Mouse (Mus musculus): Measurements from ENCODE around the gene Fzr1. TPM values are rescaled to one million over a fixed set of nuclear protein-coding genes. Genes with fewer than 3 reads are reported as not detected.

Gene Fzr1
- polyA plus RNA-seq (2015; fragmentation: Nextera tagmentation; extraction: Ambion mirVana): 111 and 112 TPM in 2 replicates

- peak; percentile 77 for ATAC-seq (ENCODE audit: low FRiP score, low read depth)
- under 1% methylated on average over 56 of the region's 59 CpGs for WGBS
- Histone ChIP-seq H3K36me3 (peaks cover 33% of the 10 kb centered on the region), H3K4me1 (peaks cover 30% of the 10 kb centered on the region), H3K27ac (peak within 1 kb of the TSS; percentile 78), H3K27me3 (no peaks in the 10 kb centered on the region), H3K9me3 (no peaks in the 10 kb centered on the region), H3K4me3 (peak within 1 kb of the TSS; percentile 83), H3K9ac (peak within 1 kb of the TSS; percentile 94), H3K4me2 (replicated peaks) (peak within 1 kb of the TSS; percentile 82)
Measured at GRCm38 (mm10) chr10:81377793-81378552, at the start of gene Fzr1. Gene Fzr1, minus strand, starts transcription at chr10:81378516.

- Histone ChIP-seq H3K4me2 (replicated peaks) (peak overlapping the region; percentile 85; the same call in 1 of the 2 replicates), H3K4me3 (0 out of 2 replicates have a peak overlapping the region, but pooled peaks have one; percentile 68), H3K36me3 (no peaks in the 10 kb centered on the region), H3K9me3 (no peaks in the 10 kb centered on the region), H3K27me3 (peaks cover 50% of the 10 kb centered on the region), H3K27ac (no peak overlapping the region), H3K4me1 (peaks cover 52% of the 10 kb centered on the region), H3K9ac (no peak overlapping the region)
- ATAC-seq (ENCODE audit: low FRiP score, low read depth): no peak
- WGBS: 75% methylated on average over 8 of the region's 8 CpGs
Measured at GRCm38 (mm10) chr10:81427804-81428506, 49.6 kb upstream of the Fzr1 start.

DNA sequence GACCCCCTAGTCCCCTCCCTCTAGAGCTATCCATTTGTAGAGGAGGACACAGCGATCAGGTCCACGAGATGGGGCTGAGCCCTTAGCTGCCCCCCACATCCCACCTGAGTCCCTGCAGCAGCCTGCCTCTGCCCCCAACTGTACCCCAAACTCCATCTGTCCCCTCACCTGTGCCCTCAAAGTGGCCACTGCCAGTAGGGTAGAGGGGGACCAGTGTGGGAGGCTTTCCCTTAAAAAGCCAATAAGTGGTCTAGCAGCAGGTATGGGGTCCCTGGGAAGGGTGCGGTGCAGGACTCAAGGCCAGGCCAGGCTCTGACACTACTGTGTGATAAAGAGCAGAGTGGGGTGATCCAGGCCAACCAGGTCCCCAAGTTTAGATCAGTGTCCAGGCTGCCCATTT lies 49.0 kb upstream of the Fzr1 start:
- peaks cover 47% of the 10 kb centered on the region for H3K4me1 ChIP-seq
- H3K27ac ChIP-seq: no peak overlapping the region
- peak overlapping the region; percentile 85 for H3K4me2 ChIP-seq (replicated peaks)
- H3K4me3 ChIP-seq: peak overlapping the region; percentile 68
- ATAC-seq (ENCODE audit: low FRiP score, low read depth): no peak
- H3K9ac ChIP-seq: peak overlapping the region; percentile 84
- WGBS: 31% methylated on average over 3 of the region's 3 CpGs
- no peaks in the 10 kb centered on the region for H3K9me3 ChIP-seq
- no peaks in the 10 kb centered on the region for H3K36me3 ChIP-seq
- H3K27me3 ChIP-seq: peaks cover 46% of the 10 kb centered on the region

- H3K27me3 ChIP-seq: peaks cover 45% of the 10 kb centered on the region
- H3K9ac ChIP-seq: peak overlapping the region; percentile 84
- WGBS: under 1% methylated on average over 26 of the region's 38 CpGs
- H3K4me1 ChIP-seq: peaks cover 47% of the 10 kb centered on the region
- H3K4me3 ChIP-seq: peak overlapping the region; percentile 68
- no peak for ATAC-seq (ENCODE audit: low FRiP score, low read depth)
- H3K4me2 ChIP-seq (replicated peaks): peak overlapping the region; percentile 85
- H3K36me3 ChIP-seq: no peaks in the 10 kb centered on the region
- H3K9me3 ChIP-seq: no peaks in the 10 kb centered on the region
- H3K27ac ChIP-seq: peak overlapping the region; percentile 39; the same call in 1 of the 2 replicates
Measured at GRCm38 (mm10) chr10:81426897-81427296, 48.6 kb upstream of the Fzr1 start.

DNA sequence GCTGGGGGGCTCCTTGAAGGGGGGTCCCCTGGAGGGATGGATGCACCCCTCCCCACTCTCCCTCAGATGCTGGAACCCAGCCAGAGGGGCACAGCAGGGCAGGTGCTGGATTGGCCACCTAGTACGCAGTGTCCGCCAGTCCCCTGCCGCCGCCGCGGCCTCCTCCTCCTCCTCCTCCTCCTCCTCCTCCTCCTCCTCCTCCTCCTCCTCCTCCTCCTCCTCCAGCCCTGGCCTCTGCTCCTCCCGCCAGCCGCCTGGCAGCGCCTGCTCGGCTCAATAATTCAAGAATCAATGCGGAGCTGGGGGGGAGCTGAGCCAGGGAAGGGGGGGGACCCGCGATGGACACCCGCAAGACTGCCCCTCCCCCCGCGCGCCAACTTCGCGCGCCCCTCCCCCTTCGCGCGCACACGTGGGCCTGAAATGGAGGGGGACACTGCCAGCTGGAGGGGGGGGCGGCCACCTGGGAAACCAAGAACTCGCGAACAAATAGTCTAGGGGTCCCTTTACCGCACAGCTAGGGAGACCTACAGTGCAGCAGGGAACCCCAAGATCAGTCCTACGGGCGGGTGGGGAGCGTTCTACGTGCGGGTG lies 47.9 kb upstream of the Fzr1 start:
- 0 out of 2 replicates have a peak, but pooled peaks cover under 1% of the 10 kb centered on the region for H3K36me3 ChIP-seq
- no peaks in the 10 kb centered on the region for H3K9me3 ChIP-seq
- peaks cover 42% of the 10 kb centered on the region for H3K4me1 ChIP-seq
- peak overlapping the region; percentile 68 for H3K4me3 ChIP-seq
- H3K9ac ChIP-seq: peak overlapping the region; percentile 84
- ATAC-seq (ENCODE audit: low FRiP score, low read depth): no peak
- peak overlapping the region; percentile 39; the same call in 1 of the 2 replicates for H3K27ac ChIP-seq
- WGBS: 0% methylated on average over 9 of the region's 33 CpGs
- peak overlapping the region; percentile 85 for H3K4me2 ChIP-seq (replicated peaks)
- peaks cover 45% of the 10 kb centered on the region for H3K27me3 ChIP-seq

GRCm38 (mm10) chr10:81425236-81425850 lies 47.0 kb upstream of the Fzr1 start:
- 33% methylated on average over 10 of the region's 10 CpGs for WGBS
- Histone ChIP-seq H3K27ac (peak overlapping the region; percentile 48), H3K27me3 (peaks cover 45% of the 10 kb centered on the region), H3K4me2 (replicated peaks) (peak overlapping the region; percentile 85), H3K9ac (peak overlapping the region; percentile 84), H3K9me3 (no peaks in the 10 kb centered on the region), H3K4me1 (peaks cover 39% of the 10 kb centered on the region), H3K4me3 (peak overlapping the region; percentile 68), H3K36me3 (peaks cover 9% of the 10 kb centered on the region)
- ATAC-seq (ENCODE audit: low FRiP score, low read depth): no peak

GRCm38 (mm10) chr10:81424246-81425051 lies 46.1 kb upstream of the Fzr1 start:
- Histone ChIP-seq H3K4me1 (peaks cover 35% of the 10 kb centered on the region), H3K27me3 (peaks cover 45% of the 10 kb centered on the region), H3K4me3 (peak overlapping the region; percentile 68), H3K27ac (peak overlapping the region; percentile 48; the same call in 1 of the 2 replicates), H3K36me3 (peaks cover 18% of the 10 kb centered on the region), H3K4me2 (replicated peaks) (peak overlapping the region; percentile 85), H3K9ac (peak overlapping the region; percentile 84), H3K9me3 (no peaks in the 10 kb centered on the region)
- 3% methylated on average over 25 of the region's 25 CpGs for WGBS
- ATAC-seq (ENCODE audit: low FRiP score, low read depth): no peak

DNA sequence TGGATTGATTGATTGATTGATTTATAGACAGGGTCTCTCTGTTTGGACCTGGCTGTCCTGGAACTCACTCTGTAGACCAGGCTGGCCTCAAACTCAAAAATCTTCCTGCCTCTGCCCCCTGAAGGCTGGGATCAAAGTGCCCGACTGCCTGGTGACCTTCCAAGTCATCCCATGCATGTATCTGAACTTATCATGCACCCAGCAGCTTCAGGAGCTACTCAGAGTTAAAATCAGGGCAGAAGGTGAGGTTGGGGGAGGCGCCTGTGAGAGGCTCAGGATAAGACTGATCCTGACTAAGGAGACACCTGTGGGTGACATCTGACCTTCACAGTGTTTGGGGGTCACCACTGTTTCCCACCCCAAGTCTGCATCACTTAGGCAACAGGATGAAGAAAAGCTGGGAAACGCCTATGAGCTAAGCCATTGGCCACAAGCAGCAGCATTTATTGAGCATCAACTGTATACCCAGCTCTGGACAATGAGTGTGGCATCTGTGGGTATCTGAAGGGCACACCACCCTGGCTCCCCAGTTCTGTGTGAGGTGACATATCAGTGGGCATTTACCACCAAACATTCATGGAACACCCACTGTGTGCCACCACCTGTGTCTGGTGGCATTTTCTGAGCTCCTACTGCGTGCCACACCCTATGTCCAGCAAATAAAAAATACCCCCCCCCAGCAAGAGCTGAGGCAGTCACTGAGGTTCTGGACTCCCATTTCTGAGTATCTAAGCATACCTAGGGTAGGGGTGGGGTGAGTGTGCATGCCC lies 45.3 kb upstream of the Fzr1 start:
- peak overlapping the region; percentile 34; the same call in 1 of the 2 replicates for H3K27ac ChIP-seq
- H3K4me2 ChIP-seq (replicated peaks): peak overlapping the region; percentile 85
- peaks cover 39% of the 10 kb centered on the region for H3K27me3 ChIP-seq
- peak overlapping the region; percentile 68; the same call in 1 of the 2 replicates for H3K4me3 ChIP-seq
- peak overlapping the region; percentile 25 for H3K9ac ChIP-seq
- peaks cover 42% of the 10 kb centered on the region for H3K4me1 ChIP-seq
- no peaks in the 10 kb centered on the region for H3K9me3 ChIP-seq
- ATAC-seq (ENCODE audit: low FRiP score, low read depth): no peak
- 61% methylated on average over 4 of the region's 4 CpGs for WGBS
- peaks cover 25% of the 10 kb centered on the region for H3K36me3 ChIP-seq

- H3K4me1 ChIP-seq: peaks cover 52% of the 10 kb centered on the region
- peaks cover 30% of the 10 kb centered on the region for H3K27me3 ChIP-seq
- no peak overlapping the region for H3K27ac ChIP-seq
- no peaks in the 10 kb centered on the region for H3K9me3 ChIP-seq
- peaks cover 26% of the 10 kb centered on the region for H3K36me3 ChIP-seq
- H3K9ac ChIP-seq: no peak overlapping the region
- no peak overlapping the region for H3K4me2 ChIP-seq (replicated peaks)
- 77% methylated on average over 3 of the region's 3 CpGs for WGBS
- no peak overlapping the region for H3K4me3 ChIP-seq
- ATAC-seq (ENCODE audit: low FRiP score, low read depth): no peak
Measured at GRCm38 (mm10) chr10:81422661-81423217, 44.4 kb upstream of the Fzr1 start.

GRCm38 (mm10) chr10:81422191-81422590 lies 43.9 kb upstream of the Fzr1 start:
- H3K4me1 ChIP-seq: peaks cover 54% of the 10 kb centered on the region
- H3K4me3 ChIP-seq: no peak overlapping the region
- H3K9ac ChIP-seq: no peak overlapping the region
- peaks cover 26% of the 10 kb centered on the region for H3K36me3 ChIP-seq
- no peak overlapping the region for H3K27ac ChIP-seq
- no peak overlapping the region for H3K4me2 ChIP-seq (replicated peaks)
- H3K9me3 ChIP-seq: no peaks in the 10 kb centered on the region
- H3K27me3 ChIP-seq: peaks cover 24% of the 10 kb centered on the region
- no peak for ATAC-seq (ENCODE audit: low FRiP score, low read depth)
- WGBS: 80% methylated on average over 6 of the region's 6 CpGs
